Mouse (Mus musculus) bone marrow macrophage, adult 2 months (primary cell): ENCODE results near the gene Ehbp1. TPM values are rescaled to one million over a fixed set of nuclear protein-coding genes. Genes with fewer than 3 reads are reported as not detected.

Experiments used
- H3K27ac ChIP-seq: 2 replicates; pipeline ENCODE4 v1.5.1; 2012; ENCODE audit warnings: low read depth, low read length; ENCODE audit not compliant: insufficient read depth
- H3K4me1 ChIP-seq: 2 replicates; pipeline ENCODE4 v1.6.1; 2012; ENCODE audit warnings: low read length; ENCODE audit not compliant: control insufficient read depth, insufficient read depth
- H3K4me3 ChIP-seq: 2 replicates; pipeline ENCODE4 v1.5.1; 2012; ENCODE audit warnings: mild to moderate bottlenecking, low read length, moderate library complexity; ENCODE audit not compliant: insufficient read depth
- CTCF ChIP-seq: IDR thresholded peaks from 2 replicates; pipeline ENCODE4 v1.5.1; 2012; ENCODE audit warnings: low read depth, mild to moderate bottlenecking, low read length, moderate library complexity
- POLR2A ChIP-seq: IDR thresholded peaks from 2 replicates; pipeline ENCODE4 v1.6.1; 2012; ENCODE audit warnings: mild to moderate bottlenecking, low read depth, low read length, borderline replicate concordance
- polyA plus RNA-seq: library from polyadenylated mRNA; stranded (reverse); fragments of >200 nt; gene quantifications from 2 replicates; pipeline ENCODE4 v1.2.4, GENCODE M21; 2012; ENCODE audit not compliant: missing spikeins, insufficient read depth, insufficient read length

Gene Ehbp1
- polyA plus RNA-seq, 1 experiment = 5.5 TPM

GRCm38 (mm10) chr11:22203413-22203812 is 138.7 kb downstream of the Ehbp1 start:
- H3K4me1 ChIP-seq = no peaks in the 10 kb centered on the region
- TF ChIP-seq CTCF = no peak
- TF ChIP-seq POLR2A = no peak
- H3K27ac ChIP-seq = no peak overlapping the region
- H3K4me3 ChIP-seq = no peak overlapping the region

GRCm38 (mm10) chr11:22201125-22201524 is 141.0 kb downstream of the Ehbp1 start:
- TF ChIP-seq CTCF (no peak), POLR2A (no peak)
- Histone ChIP-seq H3K27ac (no peak overlapping the region), H3K4me1 (0 out of 2 replicates have a peak, but pooled peaks cover 2% of the 10 kb centered on the region), H3K4me3 (no peak overlapping the region)

DNA sequence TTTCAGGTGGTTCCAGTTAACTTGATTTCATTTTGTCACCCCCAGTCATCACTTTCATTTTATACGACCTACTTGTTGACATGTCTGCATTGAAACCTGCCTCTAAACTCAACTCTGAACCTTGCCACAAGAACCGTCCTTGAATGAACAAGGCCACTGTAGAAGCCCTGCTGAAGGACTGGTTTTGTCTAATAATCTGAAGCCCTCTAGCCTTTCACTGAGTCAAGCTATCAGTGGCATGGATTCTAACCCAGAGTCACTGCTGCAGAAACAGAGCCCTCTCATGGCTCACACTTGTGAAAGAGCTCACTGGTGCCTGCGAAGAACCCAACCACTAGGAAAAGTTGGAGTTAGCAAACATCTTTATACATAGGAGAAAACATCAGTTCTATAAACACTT is 142.2 kb downstream of the Ehbp1 start:
- 0 out of 2 replicates have a peak, but pooled peaks cover 2% of the 10 kb centered on the region for H3K4me1 ChIP-seq
- TF ChIP-seq POLR2A (no peak), CTCF (no peak)
- no peak overlapping the region for H3K27ac ChIP-seq
- H3K4me3 ChIP-seq = no peak overlapping the region

DNA sequence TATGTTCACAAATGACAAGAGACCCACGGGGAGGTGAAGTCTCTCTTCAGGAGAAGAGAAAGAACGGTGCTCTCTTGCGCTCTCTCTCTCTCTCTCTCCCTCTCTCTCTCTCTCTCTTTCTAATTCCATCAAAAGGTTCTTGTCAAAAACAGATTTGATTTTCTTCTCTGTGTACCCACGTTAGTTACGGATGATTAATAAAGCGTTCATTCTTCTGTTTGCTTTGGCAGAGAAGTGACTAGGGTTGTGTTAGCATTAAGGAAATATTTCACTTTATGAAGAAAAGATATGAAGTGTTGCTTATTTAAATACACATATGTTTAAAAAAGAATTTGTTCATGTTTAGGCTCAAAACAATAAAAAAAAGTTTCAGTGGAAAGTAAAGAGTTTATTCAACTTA is 143.7 kb downstream of the Ehbp1 start:
- 0 out of 2 replicates have a peak, but pooled peaks cover 2% of the 10 kb centered on the region for H3K4me1 ChIP-seq
- TF ChIP-seq POLR2A = no peak
- no peak for TF ChIP-seq CTCF
- no peak overlapping the region for H3K4me3 ChIP-seq
- no peak overlapping the region for H3K27ac ChIP-seq

GRCm38 (mm10) chr11:22197935-22198334 is 144.2 kb downstream of the Ehbp1 start:
- Histone ChIP-seq H3K4me3 (no peak overlapping the region), H3K27ac (no peak overlapping the region), H3K4me1 (0 out of 2 replicates have a peak, but pooled peaks cover 2% of the 10 kb centered on the region)
- TF ChIP-seq POLR2A (no peak), CTCF (no peak)

DNA sequence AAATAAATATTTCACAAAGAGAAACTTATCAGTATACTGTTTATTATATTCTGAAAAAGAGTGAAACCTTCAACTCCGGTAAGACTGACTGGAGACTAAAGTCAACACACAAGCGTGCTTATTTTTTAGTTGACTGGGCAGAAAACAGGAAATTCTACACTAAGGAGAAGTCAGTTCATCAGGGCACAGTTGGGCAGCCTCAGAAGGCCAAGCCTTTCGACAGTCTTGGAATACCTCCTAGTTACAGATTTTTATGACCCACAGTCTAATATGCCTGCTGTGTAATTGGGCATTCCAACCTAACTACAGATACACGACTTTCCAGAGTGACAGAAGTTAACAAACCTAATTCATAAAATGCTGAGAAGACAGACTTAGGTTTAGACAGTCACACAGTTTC is 145.3 kb downstream of the Ehbp1 start:
- Histone ChIP-seq H3K27ac (no peak overlapping the region), H3K4me3 (no peak overlapping the region), H3K4me1 (0 out of 2 replicates have a peak, but pooled peaks cover 2% of the 10 kb centered on the region)
- TF ChIP-seq CTCF (no peak), POLR2A (no peak)

- Histone ChIP-seq H3K4me3 (no peak overlapping the region), H3K27ac (no peak overlapping the region), H3K4me1 (peaks cover 10% of the 10 kb centered on the region; the same call in 1 of the 2 replicates)
- no peak for TF ChIP-seq CTCF
- TF ChIP-seq POLR2A = no peak
Measured at GRCm38 (mm10) chr11:22194607-22195006, 147.5 kb downstream of the Ehbp1 start.

- Histone ChIP-seq H3K27ac (no peak overlapping the region), H3K4me1 (peaks cover 7% of the 10 kb centered on the region; the same call in 1 of the 2 replicates), H3K4me3 (no peak overlapping the region)
- TF ChIP-seq POLR2A = no peak
- no peak for TF ChIP-seq CTCF
Measured at GRCm38 (mm10) chr11:22190576-22190975, 151.5 kb downstream of the Ehbp1 start.

DNA sequence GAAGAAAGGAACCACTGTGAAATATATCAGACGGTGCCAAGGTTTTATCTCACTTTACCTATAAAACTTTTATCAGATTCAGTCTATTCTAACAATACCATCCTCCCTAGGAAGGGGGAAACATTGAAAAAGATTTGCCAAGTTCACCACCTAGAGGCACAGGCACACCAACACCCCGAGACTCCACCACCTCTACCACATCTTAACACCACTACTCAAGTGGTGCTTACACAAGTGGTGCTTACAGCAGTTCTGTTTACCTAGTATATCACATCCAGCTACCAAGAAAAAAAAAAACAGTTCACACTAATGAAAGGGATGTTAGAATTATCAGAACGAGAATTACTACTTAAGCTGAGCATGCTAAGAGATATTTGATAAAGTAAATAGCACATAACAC is 152.1 kb downstream of the Ehbp1 start:
- Histone ChIP-seq H3K27ac (no peak overlapping the region), H3K4me1 (peaks cover 7% of the 10 kb centered on the region; the same call in 1 of the 2 replicates), H3K4me3 (no peak overlapping the region)
- no peak for TF ChIP-seq POLR2A

- H3K4me3 ChIP-seq = no peak overlapping the region
- TF ChIP-seq CTCF (no peak), POLR2A (no peak)
- no peaks in the 10 kb centered on the region for H3K4me1 ChIP-seq
- H3K27ac ChIP-seq = no peak overlapping the region
Measured at GRCm38 (mm10) chr11:22181530-22182501, 160.3 kb downstream of the Ehbp1 start.

- Histone ChIP-seq H3K4me3 (no peak overlapping the region), H3K27ac (no peak overlapping the region), H3K4me1 (no peaks in the 10 kb centered on the region)
- no peak for TF ChIP-seq POLR2A
- no peak for TF ChIP-seq CTCF
Measured at GRCm38 (mm10) chr11:22180146-22180545, 161.9 kb downstream of the Ehbp1 start.
